Mouse (Mus musculus) retina, postnatal 1 day (tissue): Measurements from ENCODE around the gene Cacna2d1.

ENCODE experiments used
- DNase-seq: peaks from one replicate; pipeline ENCODE4 v3.0.0-alpha.2; 2012

Gene Cacna2d1

DNA sequence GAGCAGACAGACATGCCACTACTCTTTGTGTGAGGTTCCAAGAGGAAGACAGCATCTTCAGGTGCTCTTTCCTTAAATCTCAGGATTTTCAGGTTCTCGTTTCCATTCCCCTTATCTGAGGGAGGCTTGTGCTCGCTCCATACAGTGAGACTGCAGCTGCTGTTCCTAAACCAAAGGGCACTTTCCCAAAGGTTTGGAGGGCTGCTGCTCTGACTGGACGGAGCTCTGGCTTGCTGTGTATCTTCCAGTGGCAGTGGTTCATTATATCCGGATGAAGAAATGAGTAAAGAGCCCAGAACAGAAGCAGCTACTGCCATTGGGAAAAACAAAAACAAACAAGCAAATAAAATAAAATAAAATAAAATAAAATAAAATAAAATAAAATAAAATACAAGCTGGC lies 359.3 kb downstream of the Cacna2d1 start:
- no peak for DNase-seq

GRCm38 (mm10) chr5:16294708-16295107 lies 360.2 kb downstream of the Cacna2d1 start:
- no peak for DNase-seq

- DNase-seq = no peak
These were observed 362.8 kb downstream of the Cacna2d1 start for GRCm38 (mm10) chr5:16297170-16297771.

DNA sequence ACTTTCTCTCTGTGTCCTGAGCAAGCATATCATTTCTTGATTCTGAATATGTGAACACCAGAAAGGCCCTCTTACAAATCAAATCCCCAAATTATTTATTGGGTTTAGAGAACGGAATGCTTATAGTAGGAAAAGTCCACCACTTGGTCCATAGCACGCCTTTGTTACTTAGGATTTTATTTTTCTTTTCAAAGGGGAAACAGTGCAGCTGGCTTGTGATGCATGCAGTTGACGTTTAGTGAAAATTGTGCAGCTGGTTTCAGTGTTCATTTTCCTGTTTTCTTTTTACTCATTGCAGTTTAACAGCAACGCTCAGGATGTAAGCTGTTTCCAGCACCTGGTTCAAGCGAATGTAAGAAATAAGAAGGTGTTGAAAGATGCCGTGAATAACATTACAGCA lies 365.1 kb downstream of the Cacna2d1 start:
- DNase-seq = no peak

DNA sequence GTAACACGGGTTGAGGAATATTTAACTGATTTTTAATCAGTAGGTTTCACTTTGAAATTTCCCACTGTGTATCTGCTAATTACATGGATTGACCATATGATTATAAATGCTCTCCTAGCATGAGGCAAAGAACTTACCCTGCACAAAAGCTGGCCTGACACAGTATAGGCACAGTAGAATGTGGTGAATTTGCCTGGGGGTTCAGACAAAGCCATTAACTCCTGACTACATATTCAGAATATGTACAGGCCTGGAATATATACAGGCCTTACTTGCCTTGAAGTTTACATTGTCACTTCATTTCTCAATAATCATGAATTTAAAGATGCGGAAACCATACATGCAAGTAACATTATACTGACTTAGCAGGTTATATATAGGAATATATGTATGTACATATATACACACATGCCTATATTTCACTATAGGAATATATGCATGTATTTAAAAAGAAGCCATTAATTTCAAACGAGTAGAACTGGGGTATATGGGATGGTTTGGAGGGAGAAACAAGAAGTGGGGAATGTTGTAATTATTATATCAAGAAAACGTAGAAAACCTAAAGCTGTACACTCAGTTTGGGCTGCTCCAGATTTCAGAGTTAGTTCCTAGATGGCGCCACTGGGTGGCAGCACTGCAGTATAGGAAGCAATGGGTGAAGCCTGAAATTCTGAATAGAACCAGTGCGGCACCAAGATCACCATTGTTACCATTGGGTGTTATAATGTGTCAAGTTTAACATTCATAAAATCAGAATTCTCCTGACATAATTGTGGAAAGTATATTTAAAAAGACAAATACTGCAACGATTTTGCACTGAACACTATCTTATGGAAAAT lies 374.9 kb downstream of the Cacna2d1 start:
- DNase-seq = peak; percentile 68

GRCm38 (mm10) chr5:16314242-16314641 lies 379.8 kb downstream of the Cacna2d1 start:
- no peak for DNase-seq

DNA sequence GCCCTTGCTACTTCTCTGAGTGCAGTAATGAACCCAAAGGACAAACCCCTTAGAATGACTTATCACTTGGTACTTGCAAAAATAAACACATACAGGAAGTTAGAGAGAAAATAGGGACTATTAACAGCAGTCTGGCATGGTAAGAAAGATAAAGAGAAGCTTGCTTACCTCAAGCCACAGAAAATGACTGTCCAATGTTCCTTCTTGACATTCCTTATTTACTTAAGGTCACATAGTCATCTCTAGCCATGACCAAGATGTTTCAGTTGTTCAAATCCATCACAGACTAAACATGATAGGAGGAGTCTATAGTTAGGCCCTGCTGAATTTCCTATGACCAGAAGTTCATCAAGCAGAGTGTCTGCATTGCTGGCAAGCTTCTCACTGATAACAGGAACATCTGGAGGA lies 381.5 kb downstream of the Cacna2d1 start:
- no peak for DNase-seq

GRCm38 (mm10) chr5:16317680-16318242 lies 383.3 kb downstream of the Cacna2d1 start:
- no peak for DNase-seq

- no peak for DNase-seq
These were observed 392.1 kb downstream of the Cacna2d1 start for GRCm38 (mm10) chr5:16326610-16327009.

DNA sequence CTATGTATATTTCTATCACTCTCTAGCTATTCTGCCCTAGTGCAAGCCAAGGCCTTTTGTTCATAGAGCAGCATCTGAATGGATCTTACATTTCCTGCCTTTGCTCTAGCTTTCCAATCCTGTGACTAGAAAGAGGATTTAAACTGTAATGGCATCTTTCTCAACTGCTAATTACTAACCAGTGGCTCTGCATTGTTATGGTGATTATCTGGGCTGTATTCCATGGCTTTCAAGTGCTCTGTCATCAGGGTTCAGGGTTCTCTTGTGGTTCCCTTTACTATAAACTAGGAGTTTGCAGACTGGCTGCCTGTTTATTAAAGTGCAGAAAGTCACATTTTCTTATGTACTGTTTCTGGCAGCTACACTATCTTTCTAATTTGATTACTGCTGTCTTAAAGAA lies 410.9 kb downstream of the Cacna2d1 start:
- DNase-seq = no peak

- no peak for DNase-seq
These were observed 421.3 kb downstream of the Cacna2d1 start for GRCm38 (mm10) chr5:16355816-16356215.

DNA sequence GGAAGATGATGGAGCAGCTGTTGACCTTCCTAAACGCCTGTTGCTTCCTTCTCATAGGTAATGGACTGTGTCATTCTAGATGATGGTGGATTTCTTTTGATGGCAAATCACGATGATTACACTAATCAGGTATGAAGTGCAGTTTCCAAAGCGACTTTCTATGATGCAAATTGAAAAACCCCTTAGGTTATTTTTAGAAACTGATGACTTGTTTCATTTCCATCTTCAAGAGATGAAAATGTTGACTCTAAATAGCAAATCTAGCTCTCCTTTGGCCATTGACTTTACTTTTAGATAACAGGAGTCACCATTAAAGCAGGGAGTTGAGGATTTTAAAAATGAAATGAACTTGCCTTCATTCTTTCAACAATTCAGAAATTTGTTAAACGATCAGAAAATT lies 423.2 kb downstream of the Cacna2d1 start:
- no peak for DNase-seq

- DNase-seq = no peak
These were observed 427.6 kb downstream of the Cacna2d1 start for GRCm38 (mm10) chr5:16362076-16362475.

DNA sequence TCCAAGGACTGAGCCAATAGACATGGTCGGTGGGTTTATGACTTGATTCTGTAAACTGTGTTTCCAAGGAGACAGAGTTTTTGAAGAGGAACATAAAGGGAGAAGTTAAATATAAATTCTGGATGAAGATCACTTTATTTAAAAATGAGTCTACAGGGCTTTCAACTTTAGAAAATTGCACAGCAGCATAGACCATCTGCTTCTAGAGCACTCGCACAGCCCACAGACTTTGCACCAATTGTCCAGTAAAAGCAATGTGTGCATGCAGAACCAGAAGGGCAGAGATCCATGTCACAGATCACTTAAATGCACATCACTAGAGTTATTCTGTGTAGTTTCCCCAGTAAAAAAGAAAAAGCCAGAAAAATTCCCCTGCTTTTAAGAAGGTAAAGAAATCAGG lies 428.7 kb downstream of the Cacna2d1 start:
- DNase-seq = no peak

DNA sequence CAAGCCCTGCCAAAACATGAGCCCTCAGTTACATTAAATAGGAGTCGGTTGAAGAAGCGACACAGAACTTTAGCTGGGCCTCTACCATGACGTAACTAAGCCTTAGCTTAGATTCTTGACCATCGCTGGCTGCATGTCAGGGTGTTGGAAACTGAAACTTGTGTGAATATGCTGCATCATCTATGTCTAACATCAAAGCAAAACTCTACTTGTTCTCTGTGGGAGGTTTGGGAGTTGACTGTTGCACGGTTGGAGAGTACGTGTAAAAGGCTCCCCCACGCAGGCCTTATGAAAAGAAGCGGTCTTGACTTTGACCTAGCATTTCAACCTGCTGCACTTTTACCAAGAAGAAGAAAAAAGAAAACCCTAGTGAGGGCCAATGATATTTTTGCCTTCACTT lies 436.2 kb downstream of the Cacna2d1 start:
- no peak for DNase-seq

- DNase-seq = no peak
These were observed 439.5 kb downstream of the Cacna2d1 start for GRCm38 (mm10) chr5:16373966-16374365.

DNA sequence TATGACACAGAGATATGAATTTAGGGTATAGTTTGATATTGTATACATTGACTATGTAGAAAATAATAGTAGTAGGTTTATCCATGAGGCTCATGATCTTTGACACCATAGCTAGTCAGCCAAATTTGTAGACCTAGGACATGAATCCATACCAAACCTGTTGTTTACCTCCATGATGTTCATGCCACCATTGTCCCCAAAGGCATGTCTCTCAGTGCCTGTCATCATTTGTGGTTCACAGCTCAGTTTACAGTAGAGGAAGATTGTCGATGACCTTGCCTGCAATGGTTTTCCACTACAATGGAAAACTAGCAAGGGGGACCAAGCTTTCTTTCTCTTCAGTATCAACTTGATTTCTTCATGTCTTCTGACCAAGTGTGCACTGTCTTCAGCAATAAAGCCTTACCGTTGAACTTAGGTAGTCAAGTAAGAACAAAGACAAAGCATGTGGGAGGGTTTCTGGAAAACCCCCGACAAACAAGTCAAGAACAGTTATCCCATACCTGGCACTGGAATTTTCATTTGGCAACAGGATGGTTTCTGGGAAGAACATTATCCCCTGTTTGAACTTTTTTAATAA lies 441.9 kb downstream of the Cacna2d1 start:
- no peak for DNase-seq

GRCm38 (mm10) chr5:16410011-16410410 lies 475.5 kb downstream of the Cacna2d1 start:
- DNase-seq = no peak

- no peak for DNase-seq
These were observed 480.2 kb downstream of the Cacna2d1 start for GRCm38 (mm10) chr5:16414693-16415092.

- no peak for DNase-seq
These were observed 483.5 kb downstream of the Cacna2d1 start for GRCm38 (mm10) chr5:16417996-16418395.

- no peak for DNase-seq
These were observed 484.0 kb downstream of the Cacna2d1 start for GRCm38 (mm10) chr5:16418504-16418903.
